Mouse (Mus musculus) c-Kit-positive CD71-positive TER-119-negative erythroid progenitor cells, embryonic 14.5 days (primary cell): Measurements from ENCODE around the gene Foxs1.
A peak's percentile ranks its signal among the peaks of the same experiment; 100 is the strongest.

Source experiments
- DNase-seq: peaks from one replicate; pipeline ENCODE4 v3.0.0-alpha.2; 2013; ENCODE audit warnings: low read depth

Foxs1 gene

GRCm38 (mm10) chr2:152933048-152933447 lies at the start of gene Foxs1:
Gene Foxs1 (minus strand): TSS chr2:152933208.
- DNase-seq: no peak

- no peak for DNase-seq
Observed at GRCm38 (mm10) chr2:152976991-152977390, 44.0 kb upstream of the Foxs1 start.

GRCm38 (mm10) chr2:152965555-152965954 lies 32.5 kb upstream of the Foxs1 start:
- no peak for DNase-seq

- DNase-seq: peak; percentile 32
Observed at GRCm38 (mm10) chr2:152962091-152962793, 29.2 kb upstream of the Foxs1 start, which contains the start of gene Ttll9. Gene Ttll9 (plus strand): TSS chr2:152962485.

- no peak for DNase-seq
Observed at GRCm38 (mm10) chr2:152958116-152958515, 25.1 kb upstream of the Foxs1 start.

GRCm38 (mm10) chr2:152951850-152952720 lies 19.1 kb upstream of the Foxs1 start:
- DNase-seq: no peak

GRCm38 (mm10) chr2:152951065-152951849 lies 18.2 kb upstream of the Foxs1 start, which contains the start of gene Dusp15:
Gene Dusp15 (minus strand): TSS chr2:152951698.
- no peak for DNase-seq

- DNase-seq: no peak
Observed at GRCm38 (mm10) chr2:152950358-152951064, 17.5 kb upstream of the Foxs1 start.

GRCm38 (mm10) chr2:152948438-152949020 lies 15.5 kb upstream of the Foxs1 start:
- no peak for DNase-seq

- no peak for DNase-seq
Observed at GRCm38 (mm10) chr2:152947098-152947497, 14.1 kb upstream of the Foxs1 start.

- no peak for DNase-seq
Observed at GRCm38 (mm10) chr2:152944013-152944412, 11.0 kb upstream of the Foxs1 start.

- no peak for DNase-seq
Observed at GRCm38 (mm10) chr2:152943568-152943967, 10.6 kb upstream of the Foxs1 start.

- no peak for DNase-seq
Observed at GRCm38 (mm10) chr2:152942898-152943515, 10.0 kb upstream of the Foxs1 start.

GRCm38 (mm10) chr2:152941776-152942175 lies 8.8 kb upstream of the Foxs1 start:
- DNase-seq: no peak

- no peak for DNase-seq
Observed at GRCm38 (mm10) chr2:152941106-152941505, 8.1 kb upstream of the Foxs1 start.

GRCm38 (mm10) chr2:152939846-152940245 lies 6.8 kb upstream of the Foxs1 start:
- DNase-seq: peak; percentile 41

GRCm38 (mm10) chr2:152933614-152934013 lies 606 bp upstream of the Foxs1 start:
- DNase-seq: peak; percentile 42

- DNase-seq: no peak
Observed at GRCm38 (mm10) chr2:152931456-152932160, 1.4 kb downstream of the Foxs1 start.

- DNase-seq: no peak
Observed at GRCm38 (mm10) chr2:152930276-152930675, 2.7 kb downstream of the Foxs1 start.

- no peak for DNase-seq
Observed at GRCm38 (mm10) chr2:152928988-152929370, 4.0 kb downstream of the Foxs1 start.
